Mouse (Mus musculus) liver, embryonic 13.5 days (tissue): Measurements from ENCODE around the gene Btbd10. TPM values are rescaled to one million over a fixed set of nuclear protein-coding genes. Genes with fewer than 3 reads are reported as not detected.

Experiments
- ATAC-seq: fragments of 200-750 bp; cut with Nextera tagmentation; 2 replicates; pipeline ENCODE4 v1.8.0; 2017; ENCODE audit warnings: low read depth, mild to moderate bottlenecking, moderate number of reproducible peaks, moderate library complexity
- DNase-seq: peaks from one replicate; pipeline ENCODE4 v3.0.0; 2022
- H3K27ac ChIP-seq: fragments of 300-500 bp; sonication (generic); 2 replicates; pipeline ENCODE4 v1.5.1; 2015; ENCODE audit warnings: moderate library complexity, mild to moderate bottlenecking, inconsistent platforms
- H3K27me3 ChIP-seq: fragments of 300-500 bp; sonication (generic); 2 replicates; pipeline ENCODE4 v1.6.1; 2015; ENCODE audit warnings: mild to moderate bottlenecking, inconsistent platforms
- H3K36me3 ChIP-seq: fragments of 300-500 bp; sonication (generic); 2 replicates; pipeline ENCODE4 v1.6.1; 2015; ENCODE audit warnings: mild to moderate bottlenecking, inconsistent platforms
- H3K4me1 ChIP-seq: fragments of 300-500 bp; sonication (generic); replicated peaks from 2 replicates; pipeline ENCODE4 v1.6.1; 2015; ENCODE audit warnings: inconsistent platforms
- H3K4me2 ChIP-seq: fragments of 300-500 bp; sonication (generic); 2 replicates; pipeline ENCODE4 v1.6.1; 2015; ENCODE audit warnings: inconsistent platforms, mild to moderate bottlenecking, moderate library complexity
- H3K4me3 ChIP-seq: fragments of 300-500 bp; sonication (generic); replicated peaks from 2 replicates; pipeline ENCODE4 v1.5.1; 2015; ENCODE audit warnings: mild to moderate bottlenecking, inconsistent platforms
- H3K9ac ChIP-seq: fragments of 300-500 bp; sonication (generic); 2 replicates; pipeline ENCODE4 v1.6.1; 2015; ENCODE audit warnings: mild to moderate bottlenecking, inconsistent platforms
- H3K9me3 ChIP-seq: fragments of 300-500 bp; sonication (generic); replicated peaks from 2 replicates; pipeline ENCODE4 v1.6.1; 2016; ENCODE audit warnings: inconsistent platforms
- WGBS: fragments of 180-500 bp; shearing (Covaris S2); methylation state at CpG from one replicate; pipeline ENCODE4 v1.1.7; 2015; ENCODE audit not compliant: insufficient replicate concordance; 5-methylcytosine and 5-hydroxymethylcytosine counted together
- polyA plus RNA-seq: library from polyadenylated mRNA; unstranded; fragments of >200 nt; fragmentation: Nextera tagmentation; extraction: Ambion mirVana; gene quantifications from 2 replicates; pipeline ENCODE4 v1.2.1, GENCODE M21; 2015

The Btbd10 gene
- polyA plus RNA-seq, 1 experiment from 2014 or later: 8.8 TPM

GRCm38 (mm10) chr7:113292193-113292592, 77.0 kb downstream of the Btbd10 start:
- H3K4me2 ChIP-seq: no peak overlapping the region
- H3K4me1 ChIP-seq: peaks cover 46% of the 10 kb centered on the region
- no peaks in the 10 kb centered on the region for H3K9me3 ChIP-seq
- DNase-seq (peak; percentile 32), ATAC-seq (no peak; the same call in 1 of the 2 replicates)
- H3K9ac ChIP-seq: no peak overlapping the region
- no peak overlapping the region for H3K4me3 ChIP-seq
- no peaks in the 10 kb centered on the region for H3K27me3 ChIP-seq
- WGBS: 47% methylated on average over 4 of the region's 4 CpGs
- H3K27ac ChIP-seq: no peak overlapping the region
- H3K36me3 ChIP-seq: no peaks in the 10 kb centered on the region

GRCm38 (mm10) chr7:113291741-113292140, 77.5 kb downstream of the Btbd10 start:
- no peak overlapping the region for H3K27ac ChIP-seq
- H3K9ac ChIP-seq: no peak overlapping the region
- DNase-seq (no peak), ATAC-seq (no peak)
- H3K4me3 ChIP-seq: no peak overlapping the region
- H3K4me1 ChIP-seq: peaks cover 41% of the 10 kb centered on the region
- H3K9me3 ChIP-seq: no peaks in the 10 kb centered on the region
- H3K27me3 ChIP-seq: no peaks in the 10 kb centered on the region
- H3K36me3 ChIP-seq: no peaks in the 10 kb centered on the region
- no peak overlapping the region for H3K4me2 ChIP-seq
- WGBS: 78% methylated on average over 5 of the region's 5 CpGs

- no peak overlapping the region for H3K27ac ChIP-seq
- no peaks in the 10 kb centered on the region for H3K27me3 ChIP-seq
- peaks cover 22% of the 10 kb centered on the region for H3K4me1 ChIP-seq
- DNase-seq (no peak), ATAC-seq (no peak)
- WGBS: 52% methylated on average over 1 of the region's 1 CpGs
- H3K4me3 ChIP-seq: no peak overlapping the region
- no peak overlapping the region for H3K9ac ChIP-seq
- H3K36me3 ChIP-seq: no peaks in the 10 kb centered on the region
- no peaks in the 10 kb centered on the region for H3K9me3 ChIP-seq
- no peak overlapping the region for H3K4me2 ChIP-seq
Measured at GRCm38 (mm10) chr7:113289211-113289610, 80.0 kb downstream of the Btbd10 start.

GRCm38 (mm10) chr7:113285405-113285804, 83.8 kb downstream of the Btbd10 start:
- Histone ChIP-seq H3K27me3 (no peaks in the 10 kb centered on the region), H3K4me1 (no peaks in the 10 kb centered on the region), H3K9ac (no peak overlapping the region), H3K9me3 (no peaks in the 10 kb centered on the region), H3K4me3 (no peak overlapping the region), H3K36me3 (no peaks in the 10 kb centered on the region), H3K27ac (no peak overlapping the region), H3K4me2 (no peak overlapping the region)
- 59% methylated on average over 2 of the region's 2 CpGs for WGBS
- no peak for ATAC-seq
- DNase-seq: no peak

- WGBS: 64% methylated on average over 2 of the region's 2 CpGs
- H3K4me3 ChIP-seq: no peak overlapping the region
- ATAC-seq (no peak), DNase-seq (no peak)
- no peak overlapping the region for H3K4me2 ChIP-seq
- H3K27me3 ChIP-seq: no peaks in the 10 kb centered on the region
- H3K9me3 ChIP-seq: no peaks in the 10 kb centered on the region
- H3K36me3 ChIP-seq: no peaks in the 10 kb centered on the region
- H3K4me1 ChIP-seq: no peaks in the 10 kb centered on the region
- H3K27ac ChIP-seq: no peak overlapping the region
- H3K9ac ChIP-seq: no peak overlapping the region
Measured at GRCm38 (mm10) chr7:113279246-113279645, 89.9 kb downstream of the Btbd10 start.

GRCm38 (mm10) chr7:113278493-113278892, 90.7 kb downstream of the Btbd10 start:
- no peak overlapping the region for H3K9ac ChIP-seq
- DNase-seq (no peak), ATAC-seq (no peak)
- 40% methylated on average over 4 of the region's 4 CpGs for WGBS
- no peak overlapping the region for H3K4me3 ChIP-seq
- H3K36me3 ChIP-seq: no peaks in the 10 kb centered on the region
- H3K4me1 ChIP-seq: no peaks in the 10 kb centered on the region
- no peaks in the 10 kb centered on the region for H3K27me3 ChIP-seq
- H3K27ac ChIP-seq: no peak overlapping the region
- H3K9me3 ChIP-seq: no peaks in the 10 kb centered on the region
- H3K4me2 ChIP-seq: no peak overlapping the region

GRCm38 (mm10) chr7:113277245-113277644, 91.9 kb downstream of the Btbd10 start:
- H3K36me3 ChIP-seq: no peaks in the 10 kb centered on the region
- no peak overlapping the region for H3K4me2 ChIP-seq
- H3K27ac ChIP-seq: no peak overlapping the region
- H3K4me3 ChIP-seq: no peak overlapping the region
- WGBS: 40% methylated on average over 2 of the region's 2 CpGs
- DNase-seq (no peak), ATAC-seq (no peak)
- no peaks in the 10 kb centered on the region for H3K9me3 ChIP-seq
- H3K9ac ChIP-seq: no peak overlapping the region
- H3K27me3 ChIP-seq: no peaks in the 10 kb centered on the region
- H3K4me1 ChIP-seq: no peaks in the 10 kb centered on the region

- no peak overlapping the region for H3K4me3 ChIP-seq
- ATAC-seq: no peak
- no peak overlapping the region for H3K27ac ChIP-seq
- no peak overlapping the region for H3K4me2 ChIP-seq
- H3K4me1 ChIP-seq: no peaks in the 10 kb centered on the region
- H3K9me3 ChIP-seq: no peaks in the 10 kb centered on the region
- no peaks in the 10 kb centered on the region for H3K36me3 ChIP-seq
- no peak overlapping the region for H3K9ac ChIP-seq
- DNase-seq: no peak
- H3K27me3 ChIP-seq: no peaks in the 10 kb centered on the region
- 58% methylated on average over 5 of the region's 6 CpGs for WGBS
Measured at GRCm38 (mm10) chr7:113272338-113272997, 96.7 kb downstream of the Btbd10 start.

GRCm38 (mm10) chr7:113270991-113271390, 98.2 kb downstream of the Btbd10 start:
- Histone ChIP-seq H3K9me3 (no peaks in the 10 kb centered on the region), H3K36me3 (no peaks in the 10 kb centered on the region), H3K9ac (no peak overlapping the region), H3K27me3 (no peaks in the 10 kb centered on the region), H3K4me1 (no peaks in the 10 kb centered on the region), H3K4me3 (no peak overlapping the region), H3K4me2 (no peak overlapping the region), H3K27ac (no peak overlapping the region)
- ATAC-seq: no peak
- 58% methylated on average over 2 of the region's 2 CpGs for WGBS
- DNase-seq: no peak

- DNase-seq (no peak), ATAC-seq (no peak)
- no peaks in the 10 kb centered on the region for H3K27me3 ChIP-seq
- H3K4me2 ChIP-seq: no peak overlapping the region
- no peak overlapping the region for H3K9ac ChIP-seq
- no peaks in the 10 kb centered on the region for H3K4me1 ChIP-seq
- H3K9me3 ChIP-seq: no peaks in the 10 kb centered on the region
- no peak overlapping the region for H3K27ac ChIP-seq
- H3K36me3 ChIP-seq: no peaks in the 10 kb centered on the region
- H3K4me3 ChIP-seq: no peak overlapping the region
- WGBS: 68% methylated on average over 10 of the region's 10 CpGs
Measured at GRCm38 (mm10) chr7:113270551-113270950, 98.6 kb downstream of the Btbd10 start.

- H3K9ac ChIP-seq: no peak overlapping the region
- H3K4me2 ChIP-seq: no peak overlapping the region
- ATAC-seq: no peak
- H3K27me3 ChIP-seq: no peaks in the 10 kb centered on the region
- no peak for DNase-seq
- H3K4me3 ChIP-seq: no peak overlapping the region
- no peaks in the 10 kb centered on the region for H3K4me1 ChIP-seq
- no peaks in the 10 kb centered on the region for H3K9me3 ChIP-seq
- no peak overlapping the region for H3K27ac ChIP-seq
- 59% methylated on average over 3 of the region's 3 CpGs for WGBS
- no peaks in the 10 kb centered on the region for H3K36me3 ChIP-seq
Measured at GRCm38 (mm10) chr7:113269921-113270320, 99.3 kb downstream of the Btbd10 start.

- ATAC-seq (no peak), DNase-seq (no peak)
- Histone ChIP-seq H3K9me3 (no peaks in the 10 kb centered on the region), H3K4me1 (peaks cover 3% of the 10 kb centered on the region), H3K4me3 (no peak overlapping the region), H3K27me3 (no peaks in the 10 kb centered on the region), H3K36me3 (no peaks in the 10 kb centered on the region), H3K4me2 (no peak overlapping the region), H3K9ac (no peak overlapping the region), H3K27ac (no peak overlapping the region)
Measured at GRCm38 (mm10) chr7:113269081-113269480, 100.1 kb downstream of the Btbd10 start.
